Mouse (Mus musculus): ENCODE measurements around the gene Jarid2. TPM values are rescaled to one million over a fixed set of nuclear protein-coding genes. Genes with fewer than 3 reads are reported as not detected.
A peak's percentile ranks its signal among the peaks of the same experiment; 100 is the strongest.
"Not testable (repeated sequence)": the region's sequence is repeated elsewhere in the genome, so short reads cannot be mapped to it uniquely, and the experiment has no call there.

Gene Jarid2
- total RNA-seq (2021), result 10 to 100 TPM; 15.8 to 16.6 TPM
- long read RNA-seq, experiment 1, full-length matches to known transcripts, result 1 of 122 reads
- long read RNA-seq, experiment 1, partial matches to known transcripts, result 1 of 122 reads
- long read RNA-seq, experiment 1, other reads (novel, unspliced or antisense), result 120 of 122 reads
- long read RNA-seq, experiment 2, partial matches to known transcripts, result 1 of 151 reads
- long read RNA-seq, experiment 2, other reads (novel, unspliced or antisense), result 150 of 151 reads

- DNase-seq, result peak in 1 of 2 experiments; percentile 55
Measured at GRCm38 (mm10) chr13:44729424-44729971, at the start of gene Jarid2. Jarid2 (plus strand) TSS chr13:44729474.

GRCm38 (mm10) chr13:44681051-44681450 lies 48.2 kb upstream of the Jarid2 start:
- DNase-seq, result no peak

GRCm38 (mm10) chr13:44688140-44688539 lies 41.1 kb upstream of the Jarid2 start:
- DNase-seq, result no peak

- no peak for DNase-seq
Measured at GRCm38 (mm10) chr13:44697628-44698027, 31.6 kb upstream of the Jarid2 start.

GRCm38 (mm10) chr13:44704036-44704801 lies 25.1 kb upstream of the Jarid2 start:
- DNase-seq, result no peak

GRCm38 (mm10) chr13:44705031-44705742 lies 24.1 kb upstream of the Jarid2 start:
- DNase-seq, result no peak

- DNase-seq, result no peak
Measured at GRCm38 (mm10) chr13:44705743-44706044, 23.6 kb upstream of the Jarid2 start.

GRCm38 (mm10) chr13:44706206-44706915 lies 22.9 kb upstream of the Jarid2 start:
- no peak for DNase-seq

- no peak for DNase-seq
Measured at GRCm38 (mm10) chr13:44707176-44707575, 22.1 kb upstream of the Jarid2 start.

- no peak for DNase-seq
Measured at GRCm38 (mm10) chr13:44708336-44709017, 20.8 kb upstream of the Jarid2 start.

- no peak for DNase-seq
Measured at GRCm38 (mm10) chr13:44709747-44710480, 19.4 kb upstream of the Jarid2 start.

- DNase-seq, result no peak
Measured at GRCm38 (mm10) chr13:44711062-44711461, 18.2 kb upstream of the Jarid2 start.

GRCm38 (mm10) chr13:44711882-44712281 lies 17.4 kb upstream of the Jarid2 start:
- DNase-seq, result no peak

- no peak for DNase-seq
Measured at GRCm38 (mm10) chr13:44715187-44715885, 13.9 kb upstream of the Jarid2 start.

GRCm38 (mm10) chr13:44717838-44718237 lies 11.4 kb upstream of the Jarid2 start:
- no peak for DNase-seq

GRCm38 (mm10) chr13:44718465-44718864 lies 10.8 kb upstream of the Jarid2 start:
- not testable (repeated sequence) for DNase-seq

GRCm38 (mm10) chr13:44720094-44720493 lies 9.2 kb upstream of the Jarid2 start:
- no peak for DNase-seq

- DNase-seq, result no peak
Measured at GRCm38 (mm10) chr13:44721891-44722547, 7.3 kb upstream of the Jarid2 start.

GRCm38 (mm10) chr13:44723522-44723921 lies 5.8 kb upstream of the Jarid2 start:
- DNase-seq, result not testable (repeated sequence)
